In the genomic region with DNA sequence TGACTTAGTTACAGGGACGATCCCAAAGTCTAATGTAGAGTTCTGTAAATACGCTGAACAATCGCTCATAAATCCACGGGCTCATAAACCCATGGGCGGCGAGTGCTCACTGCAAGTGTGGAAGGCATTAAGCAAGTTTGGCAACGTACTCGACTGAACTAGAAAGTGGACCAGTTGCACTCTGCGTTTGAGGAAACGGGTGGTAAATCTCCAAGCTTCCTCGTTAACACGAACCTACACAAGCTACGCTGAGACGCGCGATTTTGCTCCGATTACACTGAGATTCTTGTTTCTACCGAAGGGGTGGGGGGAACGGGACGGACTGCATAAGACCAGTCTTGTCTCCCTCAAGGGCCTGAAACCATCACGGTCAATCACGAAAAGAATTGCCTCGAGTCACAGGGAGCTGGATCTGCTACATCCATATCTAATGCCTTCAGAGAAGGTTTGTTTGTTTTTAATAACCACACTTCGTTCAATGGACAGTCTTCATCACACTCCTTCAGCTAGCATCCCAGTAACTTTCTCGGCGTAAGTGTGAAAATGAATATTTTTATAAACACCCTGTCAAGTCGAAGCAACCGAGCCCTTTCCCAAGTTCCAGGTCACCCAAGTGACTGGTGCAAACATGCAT, we compare ENCODE assay signal across 7 mouse cellular contexts. TPM values are rescaled to one million over a fixed set of nuclear protein-coding genes. Genes with fewer than 3 reads are reported as not detected.
DNase-seq lines count a peak whose midpoint lies in the region; ATAC-seq lines count a peak whose summit lies in the region.

No protein-coding gene starts in this region.

- WGBS in forebrain, embryonic 12.5 days = 14% methylated on average over 28 of the region's 28 CpGs

- H3K4me3 ChIP-seq in forebrain, embryonic 12.5 days (replicated peaks) = peak overlapping the region; percentile 96

- no peaks in the 10 kb centered on the region for H3K9me3 ChIP-seq in forebrain, embryonic 12.5 days

- H3K36me3 ChIP-seq in forebrain, embryonic 12.5 days (replicated peaks) = 0 out of 2 replicates have a peak, but pooled peaks cover 6% of the 10 kb centered on the region

- peak overlapping the region; percentile 96; the same call in 1 of the 2 replicates for H3K27ac ChIP-seq in forebrain, embryonic 12.5 days

- peak overlapping the region; percentile 99 for H3K9ac ChIP-seq in forebrain, embryonic 12.5 days

- DNase-seq in MN1 (ENCODE audit: low spot score) = peak; percentile 51
- peak; percentile 54 for DNase-seq in kidney, adult 9 months
- DNase-seq in lung, postnatal 4 days = peak; percentile 57 to 60
- DNase-seq in spleen, postnatal 10 days (ENCODE audit: low spot score in 2 of 2) = peak; percentile 54 to 60
- no peak for DNase-seq in cerebellum, adult 8-10 months

- H3K4me2 ChIP-seq in forebrain, embryonic 12.5 days = peak overlapping the region; percentile 83

- H3K4me1 ChIP-seq in forebrain, embryonic 12.5 days = peaks cover 33% of the 10 kb centered on the region

- peak; percentile 17 for ATAC-seq in CD4-positive, CD25-positive, alpha-beta regulatory T cell, adult 4 months
- no peak for ATAC-seq in forebrain, embryonic 12.5 days (ENCODE audit: low FRiP score)

- no peaks in the 10 kb centered on the region for H3K27me3 ChIP-seq in forebrain, embryonic 12.5 days

RNA-seq across cellular contexts. Expression of a gene that starts 1.0 kb away (rescaled TPM):
- polyA plus RNA-seq in CD4-positive, CD25-positive, alpha-beta regulatory T cell, adult 4 months (2017; shearing (Covaris generic)) = 10 to 100 TPM; 51.5 to 66.6 TPM
- polyA plus RNA-seq in forebrain, embryonic 12.5 days (2016; fragmentation: Nextera tagmentation; extraction: Ambion mirVana) = 377 and 395 TPM in 2 replicates
